Mouse (Mus musculus) gastrocnemius, postnatal 36 days (tissue): ENCODE measurements around the gene Rnf5. TPM values are rescaled to one million over a fixed set of nuclear protein-coding genes. Genes with fewer than 3 reads are reported as not detected.

Source experiments
- DNase-seq, 2 experiments: peaks; one replicate each; pipeline ENCODE4 v3.0.0; 2022
- intact Hi-C: fragments of 180-260 bp; cut with DNase I; formaldehyde crosslinking; loops from one replicate; pipeline ENCODE4 v1.15.1; 2025
- total RNA-seq, 2 experiments: library from RNA; stranded (reverse); gene quantifications; 2 replicates each; pipeline ENCODE4 v1.2.3; 2021

The Rnf5 gene
- total RNA-seq, 2 experiments from 2014 or later: 17.3 to 18.0 TPM

GRCm38 (mm10) chr17:34561200-34561599 lies 42.3 kb downstream of the Rnf5 start:
- intact Hi-C loops: no loop called here
- no peak for DNase-seq

GRCm38 (mm10) chr17:34560438-34560837 lies 43.1 kb downstream of the Rnf5 start:
- intact Hi-C loops: no loop called here
- DNase-seq: no peak

DNA sequence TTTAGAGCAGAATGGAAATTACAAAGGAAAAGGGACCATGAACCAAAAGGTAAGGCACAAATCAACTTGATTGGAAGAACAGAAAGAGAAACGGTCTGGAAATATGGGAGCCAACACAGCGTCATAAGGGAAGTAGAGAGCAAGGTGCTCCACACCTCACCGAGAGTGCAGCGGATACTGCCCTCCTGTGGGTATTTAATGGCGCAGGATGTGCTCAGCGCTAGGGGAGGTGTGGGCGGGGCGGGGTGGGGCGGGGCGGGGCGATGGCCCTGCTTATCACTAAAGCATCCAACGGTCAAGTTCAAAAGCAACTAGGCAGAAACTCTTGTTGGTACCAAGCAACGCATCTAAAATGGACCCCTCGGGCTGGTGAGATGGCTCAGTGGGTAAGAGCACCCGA lies 43.6 kb downstream of the Rnf5 start:
- intact Hi-C loops: no loop called here
- DNase-seq: no peak

- intact Hi-C loops: no loop called here
- no peak for DNase-seq
Measured at GRCm38 (mm10) chr17:34559116-34559515, 44.4 kb downstream of the Rnf5 start.

- intact Hi-C loops: no loop called here
- DNase-seq: no peak
Measured at GRCm38 (mm10) chr17:34557411-34557810, 46.1 kb downstream of the Rnf5 start.

DNA sequence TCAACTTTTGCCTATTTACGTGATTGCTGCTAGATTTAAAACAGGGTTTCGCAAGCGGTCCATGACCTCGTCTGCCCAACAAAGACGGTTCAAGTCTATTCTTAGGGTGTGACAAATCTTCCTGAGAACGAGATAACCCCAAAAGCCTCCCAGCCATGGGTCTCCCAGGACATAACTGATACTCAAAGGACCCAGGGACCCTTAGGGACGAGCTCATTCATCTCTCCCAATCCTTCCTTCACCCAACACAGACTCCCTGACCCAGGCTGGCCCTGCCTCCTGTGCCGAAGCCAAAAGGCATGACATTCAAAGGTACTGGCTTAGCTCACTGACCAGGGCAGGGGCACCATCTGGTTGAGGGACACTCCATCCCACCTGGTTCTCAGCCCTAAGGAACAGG lies 47.1 kb downstream of the Rnf5 start:
- no peak for DNase-seq
- intact Hi-C loops: no loop called here

DNA sequence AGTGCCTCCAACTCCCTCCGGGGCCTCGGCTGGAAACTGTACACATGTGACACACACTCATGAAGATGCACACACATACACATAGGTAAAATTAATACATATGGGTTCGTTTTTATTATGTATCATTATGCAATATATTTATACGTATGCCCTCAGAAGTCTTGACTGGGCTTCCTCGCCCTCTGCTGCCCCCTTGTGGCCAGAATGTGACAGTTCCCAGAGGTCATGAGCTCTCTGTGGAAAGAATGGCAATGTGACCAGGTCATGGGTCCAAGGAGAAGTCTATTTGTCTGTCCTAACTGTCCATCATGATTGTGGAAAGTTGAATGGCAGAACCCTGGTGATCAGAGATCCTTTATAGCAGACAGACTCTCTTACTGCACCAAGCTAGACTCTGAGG lies 48.0 kb downstream of the Rnf5 start:
- intact Hi-C loops: no loop called here
- DNase-seq: peak; percentile 68 to 70

Other genes with a start within 250 kb of the Rnf5 start
- gene Btnl2, start 248.9 kb downstream of the Rnf5 start, total RNA-seq: under 1 TPM; 0.13 to 0.25 TPM
- not detected for gene Btnl1, start 226.6 kb downstream of the Rnf5 start, total RNA-seq
- not detected for gene BC051142, start 204.9 kb downstream of the Rnf5 start, total RNA-seq
- not detected for gene Btnl4, start 126.4 kb downstream of the Rnf5 start, total RNA-seq
- gene Btnl6, start 86.3 kb downstream of the Rnf5 start, total RNA-seq: not detected
- gene Notch4, start 39.4 kb downstream of the Rnf5 start, total RNA-seq: 10 to 100 TPM; 11.0 to 14.0 TPM
- gene Gpsm3, start 13.9 kb downstream of the Rnf5 start, total RNA-seq: 1 to 10 TPM; 1.9 to 2.8 TPM
- gene Pbx2, start 12.4 kb downstream of the Rnf5 start, total RNA-seq: 10 to 100 TPM; 12.1 to 13.9 TPM
- gene Ager, start 5.8 kb downstream of the Rnf5 start, total RNA-seq: under 1 TPM in 1 of 2 experiments, not detected in 1; 0.28 TPM
- gene Agpat1, start 572 bp upstream of the Rnf5 start, total RNA-seq: 10 to 100 TPM; 61.5 to 63.2 TPM
- gene Egfl8, start 12.3 kb upstream of the Rnf5 start, total RNA-seq: 1 to 10 TPM; 1.3 to 2.6 TPM
- 10 to 100 TPM; 36.2 to 40.0 TPM for gene Ppt2, start 24.8 kb upstream of the Rnf5 start, total RNA-seq
- 1 to 10 TPM in 1 of 2 experiments, under 1 TPM in 1; 0.35 to 1.5 TPM for gene Prrt1, start 25.8 kb upstream of the Rnf5 start, total RNA-seq
- gene Fkbpl, start 41.1 kb upstream of the Rnf5 start, total RNA-seq: 1 to 10 TPM; 6.0 to 8.2 TPM
- 1 to 10 TPM; 5.7 to 6.6 TPM for gene Atf6b, start 43.5 kb upstream of the Rnf5 start, total RNA-seq
- 10 to 100 TPM; 33.8 to 37.0 TPM for gene Tnxb, start 66.8 kb upstream of the Rnf5 start, total RNA-seq
- gene C4b, start 140.2 kb upstream of the Rnf5 start, total RNA-seq: 1 to 10 TPM; 3.6 to 6.3 TPM
- not detected for gene Cyp21a1, start 200.9 kb upstream of the Rnf5 start, total RNA-seq
- 1 to 10 TPM; 5.8 to 8.7 TPM for gene Stk19, start 233.3 kb upstream of the Rnf5 start, total RNA-seq
- gene Dxo, start 233.3 kb upstream of the Rnf5 start, total RNA-seq: 1 to 10 TPM; 6.5 to 9.1 TPM
- gene Skiv2l, start 246.5 kb upstream of the Rnf5 start, total RNA-seq: 10 to 100 TPM; 17.0 to 20.0 TPM
- gene Nelfe, start 246.7 kb upstream of the Rnf5 start, total RNA-seq: 1 to 10 TPM; 8.8 to 9.0 TPM